Mouse (Mus musculus): ENCODE measurements at regions not wholly inside any gene's neighbourhood (a gene's known extent, or its start where the extent isn't known, plus 50 kb on each side); places are given as distances from the start of the nearest gene placed in this dataset.
"Not testable (repeated sequence)": the region's sequence is repeated elsewhere in the genome, so short reads cannot be mapped to it uniquely, and the experiment has no call there.

GRCm38 (mm10) chr8:31518903-31519302 lies 1909.6 kb upstream of the 5930422O12Rik start:
- no peak for DNase-seq (ENCODE audit: low read depth)

- no peak for DNase-seq (ENCODE audit: low read depth)
Observed at GRCm38 (mm10) chr8:31520991-31521448, 1907.5 kb upstream of the 5930422O12Rik start.

GRCm38 (mm10) chr8:31525071-31525470 lies 1903.4 kb upstream of the 5930422O12Rik start:
- no peak for DNase-seq (ENCODE audit: low read depth)

GRCm38 (mm10) chr8:31539251-31539650 lies 1889.3 kb upstream of the 5930422O12Rik start:
- DNase-seq (ENCODE audit: low read depth), result no peak

GRCm38 (mm10) chr8:31541646-31542045 lies 1886.9 kb upstream of the 5930422O12Rik start:
- DNase-seq (ENCODE audit: low read depth), result no peak

GRCm38 (mm10) chr8:31574136-31574535 lies 1854.4 kb upstream of the 5930422O12Rik start:
- no peak for DNase-seq (ENCODE audit: low read depth)

- DNase-seq (ENCODE audit: low read depth), result no peak
Observed at GRCm38 (mm10) chr8:31576129-31576528, 1852.4 kb upstream of the 5930422O12Rik start.

GRCm38 (mm10) chr8:31584661-31585060 lies 1843.8 kb upstream of the 5930422O12Rik start:
- DNase-seq (ENCODE audit: low read depth), result no peak

- no peak for DNase-seq (ENCODE audit: low read depth)
Observed at GRCm38 (mm10) chr8:31599536-31599935, 1829.0 kb upstream of the 5930422O12Rik start.

GRCm38 (mm10) chr8:31600979-31601378 lies 1827.5 kb upstream of the 5930422O12Rik start:
- DNase-seq (ENCODE audit: low read depth), result no peak

GRCm38 (mm10) chr8:31616501-31616900 lies 1812.0 kb upstream of the 5930422O12Rik start:
- no peak for DNase-seq (ENCODE audit: low read depth)

GRCm38 (mm10) chr8:31627708-31628107 lies 1800.8 kb upstream of the 5930422O12Rik start:
- no peak for DNase-seq (ENCODE audit: low read depth)

GRCm38 (mm10) chr8:31628146-31628545 lies 1800.4 kb upstream of the 5930422O12Rik start:
- no peak for DNase-seq (ENCODE audit: low read depth)

- no peak for DNase-seq (ENCODE audit: low read depth)
Observed at GRCm38 (mm10) chr8:31638417-31638816, 1790.1 kb upstream of the 5930422O12Rik start.

- no peak for DNase-seq (ENCODE audit: low read depth)
Observed at GRCm38 (mm10) chr8:31663717-31664116, 1764.8 kb upstream of the 5930422O12Rik start.

GRCm38 (mm10) chr8:31665485-31665884 lies 1763.0 kb upstream of the 5930422O12Rik start:
- DNase-seq (ENCODE audit: low read depth), result no peak

GRCm38 (mm10) chr8:31704168-31704567 lies 1724.3 kb upstream of the 5930422O12Rik start:
- no peak for DNase-seq (ENCODE audit: low read depth)

GRCm38 (mm10) chr8:31713321-31714076 lies 1715.0 kb upstream of the 5930422O12Rik start:
- no peak for DNase-seq (ENCODE audit: low read depth)

GRCm38 (mm10) chr8:31714077-31714458 lies 1714.4 kb upstream of the 5930422O12Rik start:
- no peak for DNase-seq (ENCODE audit: low read depth)

- peak; percentile 8 for DNase-seq (ENCODE audit: low read depth)
Observed at GRCm38 (mm10) chr8:31720021-31720420, 1708.5 kb upstream of the 5930422O12Rik start.

GRCm38 (mm10) chr8:31720585-31720984 lies 1707.9 kb upstream of the 5930422O12Rik start:
- DNase-seq (ENCODE audit: low read depth), result no peak

- DNase-seq (ENCODE audit: low read depth), result no peak
Observed at GRCm38 (mm10) chr8:31725430-31725829, 1703.1 kb upstream of the 5930422O12Rik start.

GRCm38 (mm10) chr8:31735610-31736009 lies 1692.9 kb upstream of the 5930422O12Rik start:
- no peak for DNase-seq (ENCODE audit: low read depth)

- not testable (repeated sequence) for DNase-seq (ENCODE audit: low read depth)
Observed at GRCm38 (mm10) chr8:31737314-31737713, 1691.2 kb upstream of the 5930422O12Rik start.

Measured in c-Kit-positive CD71-negative TER-119-negative erythroid progenitor cells, embryonic 14.5 days (primary cell).